Mouse (Mus musculus): Measurements from ENCODE around the gene Tnp1.

Gene Tnp1

DNA sequence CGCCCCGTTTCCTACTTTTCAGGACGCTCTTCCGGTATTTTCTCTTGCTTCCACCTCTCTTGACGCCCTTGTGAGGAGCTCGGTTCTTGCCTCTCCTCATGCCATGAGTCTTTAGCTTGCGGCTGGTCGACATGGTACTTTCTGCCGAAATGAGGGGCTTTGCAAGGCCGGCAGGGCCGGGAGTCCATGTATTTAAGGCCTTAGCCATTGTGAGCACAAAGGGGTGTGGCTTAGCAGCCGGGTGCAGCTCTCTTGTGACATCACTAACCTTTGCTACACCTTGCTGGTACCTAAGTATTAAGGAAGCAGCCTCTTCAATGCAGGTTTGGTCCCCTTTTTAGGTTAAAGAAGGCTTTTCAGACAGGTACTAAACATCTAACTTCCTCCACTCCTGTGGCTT, at the start of gene Tnp1:
Gene Tnp1 (minus strand): TSS at position 179 of the 400 bp plus-strand sequence.
- DNase-seq, result no peak

DNA sequence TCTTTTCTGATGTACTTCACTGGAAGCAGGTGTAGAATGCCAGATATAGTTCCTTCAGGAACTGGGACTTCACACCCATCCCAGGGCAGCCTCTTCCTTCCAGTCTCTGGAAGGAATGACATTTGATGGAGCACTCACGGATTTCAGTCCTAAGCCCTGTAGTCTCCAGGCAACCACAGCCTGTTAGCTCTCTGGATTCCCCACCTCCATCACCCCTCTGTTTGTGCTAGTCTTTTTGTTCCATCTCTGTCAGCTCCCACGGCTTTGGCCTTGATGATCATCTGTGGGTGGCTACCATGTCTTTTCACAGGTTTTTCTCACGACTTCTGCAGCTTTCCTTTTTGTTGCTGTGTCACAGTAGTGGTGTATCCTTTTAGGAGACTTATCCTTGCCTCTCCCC, 48.6 kb upstream of the Tnp1 start:
- no peak for DNase-seq

DNA sequence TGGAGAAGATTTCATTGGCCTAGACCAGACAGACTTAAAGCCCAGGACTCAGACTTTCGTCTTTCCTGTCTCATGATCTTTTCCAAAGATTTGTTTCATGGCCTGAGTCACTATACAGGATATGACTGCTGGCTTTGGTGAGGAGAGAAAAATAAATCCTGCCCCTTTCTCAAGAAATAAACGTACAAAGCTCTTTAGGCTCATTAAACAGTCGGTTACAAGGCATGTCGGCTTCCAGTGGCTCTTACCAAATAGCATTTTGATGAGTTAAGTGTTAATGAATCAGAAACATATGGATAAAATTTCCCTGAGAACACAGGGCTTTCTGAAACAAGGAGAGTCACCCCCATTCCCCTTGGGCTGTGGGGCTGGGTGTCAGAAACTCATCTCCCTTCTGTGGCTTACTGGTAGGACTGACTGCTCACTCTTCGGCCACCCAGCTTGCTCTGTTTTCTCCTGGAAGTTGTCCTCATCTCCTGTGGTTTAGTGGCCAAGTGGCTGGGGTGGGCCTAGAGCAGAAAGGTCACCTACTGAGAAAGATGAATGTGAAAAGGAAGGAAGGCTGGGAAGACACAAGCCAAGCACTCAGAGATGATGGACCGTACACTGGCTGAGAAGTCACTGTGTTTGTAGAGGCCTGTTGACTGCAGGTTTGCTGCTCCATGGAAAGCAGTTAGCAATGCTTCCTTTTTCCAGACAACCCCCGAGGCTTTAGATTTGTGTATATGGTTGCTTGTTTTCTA, 46.0 kb upstream of the Tnp1 start:
- no peak for DNase-seq

DNA sequence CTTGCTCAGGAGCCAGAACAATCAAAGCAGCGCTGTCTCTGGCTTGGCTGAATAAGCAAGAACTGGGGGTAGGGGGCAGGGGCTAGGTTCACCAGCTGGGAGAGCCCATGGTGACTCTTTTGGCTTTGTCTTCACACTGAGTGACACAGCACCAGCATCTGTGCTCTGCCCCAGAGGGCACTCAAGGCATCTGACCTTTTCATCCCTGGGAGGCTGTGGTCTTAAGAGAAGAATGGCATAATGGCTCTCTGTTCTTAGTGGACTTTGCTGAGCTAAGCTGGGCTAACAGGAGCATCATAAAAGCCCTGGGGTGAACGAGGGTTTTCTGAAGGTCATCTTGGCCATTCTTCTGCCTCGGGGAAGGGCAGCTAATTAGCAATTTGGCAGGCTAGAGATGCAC, 44.6 kb upstream of the Tnp1 start:
- DNase-seq, result no peak

DNA sequence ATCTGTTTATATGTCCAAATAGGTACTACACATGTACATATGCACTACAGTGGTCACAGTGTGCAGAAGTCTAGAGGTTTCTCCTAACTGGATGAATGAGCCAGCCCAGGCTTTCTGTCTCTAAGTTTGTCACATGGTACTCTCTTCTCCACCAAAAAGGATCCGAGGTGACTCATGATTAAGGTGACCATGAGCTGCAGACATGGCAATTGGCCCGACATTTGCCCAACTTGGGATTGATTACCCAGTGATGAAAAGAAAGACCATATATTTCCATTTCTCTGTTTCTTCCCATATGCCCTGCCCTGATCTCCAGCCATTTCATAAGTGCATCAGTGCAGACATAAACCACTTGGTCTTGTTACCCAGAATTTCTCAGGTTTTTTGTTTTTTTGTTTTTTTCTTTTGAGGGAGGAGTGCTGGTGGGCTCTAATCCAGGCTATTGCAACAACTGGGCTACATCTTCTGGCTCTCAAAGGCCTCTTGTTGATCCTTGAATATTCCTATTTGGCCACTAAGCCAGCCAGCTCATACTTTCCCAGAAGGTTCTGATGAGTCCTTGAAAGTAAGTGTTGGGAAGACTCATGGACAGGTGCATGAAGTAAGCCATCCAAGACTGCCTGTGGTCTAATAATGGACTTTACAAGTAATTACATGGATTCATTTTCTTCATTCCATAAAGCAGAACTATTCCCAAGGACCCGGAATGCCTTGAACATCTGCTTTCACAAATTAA, 40.7 kb upstream of the Tnp1 start:
- DNase-seq, result no peak

DNA sequence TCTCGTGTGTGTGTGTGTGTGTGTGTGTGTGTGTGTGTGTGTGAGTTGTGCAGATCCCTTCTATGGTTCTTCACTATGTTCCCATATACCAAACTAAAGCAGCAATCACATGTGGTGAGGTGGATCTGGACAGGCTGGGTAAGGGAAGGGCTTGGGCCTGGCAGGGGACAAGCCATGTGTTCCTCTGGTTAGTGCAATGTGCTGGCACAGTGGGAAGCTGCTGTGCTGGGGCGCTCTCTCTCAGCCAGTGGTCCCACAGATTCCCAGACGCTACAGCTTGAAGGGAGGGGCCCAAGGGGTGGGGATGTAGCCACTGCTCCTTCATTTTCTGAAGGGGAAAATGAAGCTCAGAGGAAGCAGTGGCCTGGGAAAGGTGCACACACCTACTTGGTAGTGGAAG, 40.1 kb upstream of the Tnp1 start:
- no peak for DNase-seq

DNA sequence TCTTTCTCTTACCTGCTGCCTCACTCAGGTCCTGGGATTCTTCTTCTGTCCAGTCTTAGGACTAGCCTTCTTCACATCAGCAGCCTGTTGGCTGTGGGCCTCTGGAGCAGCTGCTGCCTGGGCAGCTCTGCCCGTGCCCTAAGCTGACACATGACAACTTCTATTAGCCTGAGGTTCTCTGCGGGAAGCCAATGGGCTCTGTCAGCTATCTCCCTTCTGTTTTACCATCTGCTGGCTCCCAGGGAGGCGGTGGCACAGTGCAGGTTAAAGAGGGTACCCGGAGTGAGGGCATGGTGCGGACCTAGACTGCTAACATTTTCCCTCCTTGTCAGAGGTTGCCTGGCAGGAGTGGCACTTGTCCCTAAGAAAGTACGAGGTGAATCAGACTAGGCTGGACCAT, 39.5 kb upstream of the Tnp1 start:
- no peak for DNase-seq

DNA sequence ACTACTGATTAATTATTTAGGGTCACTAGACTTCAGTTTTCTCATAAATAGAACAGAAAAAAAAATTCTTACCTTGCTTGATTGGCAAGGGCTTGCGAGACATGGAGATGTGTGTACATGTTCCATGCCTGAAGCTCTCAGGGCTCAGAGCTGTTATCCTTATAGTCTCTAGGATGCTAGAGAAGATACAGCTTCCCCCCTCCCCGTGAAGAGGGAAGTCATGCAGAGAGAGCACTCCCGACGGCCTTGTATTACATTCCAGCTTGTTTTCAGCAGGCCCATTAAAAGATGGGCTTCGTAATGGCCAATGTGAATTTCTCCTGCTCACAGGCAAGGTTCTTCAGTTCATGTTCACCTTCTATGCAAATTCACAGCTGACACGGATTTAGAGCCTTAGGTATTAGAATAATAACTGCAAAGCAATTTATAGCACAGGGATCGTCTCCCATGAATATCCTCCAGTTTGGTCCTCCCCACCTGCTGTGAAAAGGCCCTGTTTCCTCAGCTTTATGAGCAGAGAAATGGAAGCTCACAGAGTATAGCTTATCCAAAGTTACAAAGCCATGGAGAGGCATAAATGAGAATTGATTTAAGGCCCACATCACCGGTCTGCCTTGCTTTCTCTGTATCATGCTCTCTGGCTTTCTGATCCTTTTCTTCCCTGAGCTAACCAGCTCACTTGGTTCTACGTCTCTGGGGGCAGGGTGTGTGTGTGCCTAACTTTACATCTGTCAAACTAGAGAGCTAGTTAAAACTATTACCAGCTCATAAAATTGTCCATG, 38.0 kb upstream of the Tnp1 start:
- DNase-seq, result no peak

DNA sequence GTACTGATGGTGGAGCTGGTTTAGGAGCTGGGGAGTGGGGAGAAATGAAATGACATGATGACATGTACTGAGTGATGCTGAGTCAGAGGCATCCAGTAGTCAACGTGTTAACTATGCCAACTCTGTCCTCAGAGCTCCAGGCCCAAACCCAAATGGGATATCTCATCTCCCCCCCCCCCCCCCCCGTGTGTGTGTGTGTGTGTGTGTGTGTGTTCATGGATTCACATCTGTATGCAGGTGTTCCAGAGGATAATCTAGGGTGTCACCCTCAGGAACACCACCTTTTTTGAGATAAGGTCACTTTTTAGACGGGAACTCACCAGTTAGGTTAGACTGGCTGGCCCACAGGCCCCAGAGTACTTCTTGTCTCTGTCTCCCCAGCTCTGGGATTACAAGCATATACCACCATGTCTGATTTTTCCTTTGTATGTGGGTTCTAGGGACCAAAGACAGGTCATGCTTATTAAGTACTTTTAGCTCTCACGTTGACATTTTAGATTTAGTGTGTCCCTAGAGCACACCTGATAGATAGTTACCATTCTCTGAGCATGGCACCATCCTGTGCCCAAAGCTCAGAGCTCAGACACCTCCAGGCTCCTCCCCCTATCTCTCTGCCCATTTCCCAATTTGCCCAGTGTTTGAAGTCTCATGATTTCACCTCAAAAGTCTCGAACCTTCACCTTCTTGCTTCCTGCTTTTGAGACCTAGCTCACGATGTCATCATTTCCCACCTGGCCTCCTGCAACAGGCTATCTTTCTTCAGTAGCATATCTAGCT, 31.4 kb upstream of the Tnp1 start:
- no peak for DNase-seq

DNA sequence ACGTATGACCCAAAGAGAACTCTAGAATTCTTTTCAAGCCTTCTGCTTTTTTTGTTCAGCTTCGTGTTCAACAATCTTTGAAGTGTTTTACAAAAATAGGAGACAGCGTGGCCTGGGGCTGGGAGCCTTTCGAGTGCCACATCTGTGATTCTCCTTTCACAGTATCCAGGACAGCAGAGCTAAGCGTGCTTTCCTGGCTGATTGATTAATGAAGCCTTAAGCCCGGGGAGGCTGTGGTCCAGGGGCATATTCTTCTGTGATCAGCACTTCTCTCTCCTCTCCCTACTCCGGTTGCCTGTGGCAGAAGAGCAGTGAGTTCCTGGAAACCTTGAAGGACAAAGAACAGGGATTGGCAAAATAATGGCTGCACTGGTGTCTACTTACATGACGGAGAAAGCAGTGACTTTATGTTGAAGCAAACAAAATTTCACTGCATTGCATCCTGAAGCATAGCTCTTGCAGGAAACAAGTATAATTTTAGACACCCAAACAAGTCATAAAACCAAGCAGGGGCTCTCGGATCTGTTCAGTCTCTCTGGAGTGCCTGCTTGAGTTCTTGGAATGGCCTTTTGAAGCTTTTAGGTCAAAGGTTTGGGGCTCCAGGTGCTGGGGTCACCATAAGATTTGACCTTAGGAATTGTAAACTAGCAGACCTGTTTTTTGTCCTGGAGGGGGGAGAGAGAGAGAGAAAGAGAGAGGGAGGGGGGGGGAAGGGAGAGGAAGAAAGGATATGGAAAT, 30.4 kb upstream of the Tnp1 start:
- DNase-seq, result no peak

DNA sequence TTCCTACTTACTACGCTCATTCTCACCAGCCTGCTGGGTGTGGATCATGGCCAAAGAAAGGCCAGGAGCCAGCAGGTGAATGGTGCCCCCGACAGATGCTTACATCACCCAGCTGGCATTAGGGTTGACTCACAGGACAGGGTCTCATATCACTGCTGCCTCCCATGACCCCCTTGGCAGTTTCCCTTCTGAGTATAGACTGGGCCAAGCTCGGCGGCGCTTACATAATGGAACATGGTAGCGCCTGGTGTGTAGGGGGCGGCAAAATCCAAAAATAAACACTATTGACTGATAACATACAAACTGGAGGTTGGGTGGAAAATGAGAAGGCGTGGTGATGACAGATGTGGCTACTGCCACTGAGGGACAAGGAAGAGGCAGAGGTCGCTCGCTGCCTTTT, 28.0 kb upstream of the Tnp1 start:
- DNase-seq, result no peak

DNA sequence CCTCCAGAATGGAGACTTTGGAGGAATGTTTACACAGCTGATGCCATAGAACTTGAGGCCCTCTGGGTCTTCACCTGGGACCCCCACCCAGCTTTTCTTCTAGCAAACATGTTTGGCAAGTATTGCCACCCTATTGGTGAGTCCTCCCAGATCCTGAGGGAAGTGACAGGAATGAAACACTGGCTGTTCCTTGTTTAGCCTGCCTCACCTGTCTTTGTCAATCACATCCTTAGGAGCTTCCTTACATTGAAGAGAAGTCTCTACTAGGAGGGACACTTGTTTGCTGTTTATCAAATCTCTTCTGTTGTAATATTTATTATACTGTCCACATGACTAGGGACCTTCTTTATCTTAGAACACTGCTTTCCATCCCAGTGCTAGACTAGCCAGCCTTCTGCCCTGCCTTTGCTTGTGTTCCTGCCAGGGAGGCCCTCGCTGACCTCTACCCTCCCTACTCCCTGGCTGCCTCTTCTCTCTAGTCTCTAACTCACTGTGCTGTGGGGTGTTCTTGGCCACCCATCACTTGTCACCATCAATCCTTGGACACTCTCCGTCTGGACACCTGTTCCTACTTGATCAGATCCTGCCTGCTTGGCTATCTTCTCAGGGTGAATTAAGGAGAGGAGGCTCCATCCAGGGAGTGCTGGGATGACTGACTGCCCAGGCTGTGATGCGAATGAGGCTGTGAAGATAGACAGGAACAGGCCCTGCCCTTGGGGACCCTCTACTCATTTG, 25.1 kb upstream of the Tnp1 start:
- DNase-seq, result no peak

DNA sequence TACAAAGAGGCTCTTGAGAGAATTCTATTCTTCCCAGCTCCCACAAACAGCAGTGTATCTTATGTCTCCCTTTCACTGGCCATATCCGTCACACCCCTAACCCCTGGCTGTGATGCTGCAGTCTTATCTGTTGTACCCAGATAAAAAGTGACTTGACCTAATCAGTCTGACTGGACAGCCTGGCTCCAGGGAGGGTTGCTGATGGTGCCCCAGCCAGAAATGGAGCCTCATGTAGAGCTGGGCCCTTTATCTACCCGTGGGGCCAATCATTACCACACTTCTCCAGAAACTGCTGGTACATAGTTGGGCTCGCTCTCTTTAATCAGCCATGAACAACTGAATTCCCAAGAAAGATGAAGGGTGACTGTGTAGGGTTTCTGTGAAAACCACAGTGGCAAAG, 22.8 kb upstream of the Tnp1 start:
- no peak for DNase-seq

DNA sequence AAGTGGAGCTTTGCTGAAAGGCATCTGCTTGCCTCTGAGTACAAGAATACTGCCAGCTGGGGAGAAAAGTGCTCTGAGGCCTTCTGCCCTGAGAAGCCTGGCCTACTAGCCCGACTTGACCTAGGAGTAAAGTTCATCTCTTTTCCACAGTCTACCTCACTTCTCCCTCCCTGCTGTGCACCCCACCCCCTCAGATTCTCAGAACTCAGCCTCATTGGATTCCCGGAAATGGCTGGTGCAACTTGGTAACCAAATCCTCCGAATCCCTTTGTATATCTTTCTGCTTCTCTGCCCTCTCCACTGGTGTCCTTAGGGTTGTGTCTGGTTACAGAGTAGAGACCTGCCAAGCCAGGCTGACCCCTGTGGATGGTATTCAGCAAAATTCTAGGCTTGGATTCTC, 20.8 kb upstream of the Tnp1 start:
- no peak for DNase-seq

DNA sequence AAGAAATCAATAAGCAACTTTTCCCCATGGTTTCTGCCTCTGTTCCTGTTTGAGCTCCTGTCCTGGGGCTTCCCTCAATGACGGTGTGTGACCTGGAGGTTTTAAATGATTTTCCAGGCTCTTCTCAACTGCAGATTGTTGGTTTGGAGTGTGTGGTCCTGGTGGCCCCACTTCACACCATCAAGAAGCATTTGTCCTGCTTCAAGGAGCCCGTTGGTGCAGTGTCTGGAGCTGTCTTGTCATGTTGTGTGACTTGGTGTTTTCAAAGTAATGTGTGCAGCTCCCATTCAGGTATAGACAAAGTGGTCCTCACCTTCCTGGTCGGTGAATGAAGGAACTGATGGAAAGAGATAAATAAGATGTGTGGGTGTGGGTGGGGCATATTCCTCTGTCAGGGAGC, 20.0 kb upstream of the Tnp1 start:
- DNase-seq, result no peak

DNA sequence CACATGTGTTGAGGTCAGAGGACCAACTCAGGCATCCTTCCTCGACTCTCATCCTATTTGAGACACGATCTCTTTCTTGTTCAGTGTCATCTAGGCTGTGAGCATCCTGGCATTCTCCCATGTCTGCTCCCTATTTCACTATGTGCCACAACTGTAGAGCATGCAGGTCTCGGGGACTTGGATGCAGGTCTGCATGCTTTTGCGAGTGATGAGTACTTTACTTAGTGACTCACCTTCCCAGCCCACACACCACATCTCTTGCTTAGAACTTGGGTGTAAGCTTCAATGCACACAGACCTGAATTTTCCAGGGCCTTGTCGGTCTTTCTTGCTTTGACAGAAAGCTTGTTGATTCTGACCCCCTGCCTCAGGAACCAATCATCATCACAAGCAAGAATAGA, 16.8 kb upstream of the Tnp1 start:
- DNase-seq, result no peak

DNA sequence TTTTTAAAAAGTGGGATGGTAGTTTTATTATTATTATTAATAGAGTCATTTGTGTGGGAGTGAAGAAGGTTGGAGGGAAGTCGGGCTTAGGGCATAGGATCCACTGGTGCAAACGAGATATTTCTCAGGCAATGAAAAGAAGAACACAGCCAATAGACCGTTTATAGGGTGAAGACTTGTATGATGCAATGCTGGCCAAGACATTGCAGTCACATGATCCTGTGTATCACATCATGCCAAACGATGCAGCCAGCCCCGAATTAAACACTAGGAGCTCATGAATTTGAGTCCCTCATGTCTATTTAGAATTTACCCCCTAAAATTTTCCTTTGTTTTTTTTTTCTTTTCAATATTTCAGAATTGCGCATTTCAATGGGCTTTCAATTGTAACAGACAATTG, 13.0 kb upstream of the Tnp1 start:
- DNase-seq, result no peak

DNA sequence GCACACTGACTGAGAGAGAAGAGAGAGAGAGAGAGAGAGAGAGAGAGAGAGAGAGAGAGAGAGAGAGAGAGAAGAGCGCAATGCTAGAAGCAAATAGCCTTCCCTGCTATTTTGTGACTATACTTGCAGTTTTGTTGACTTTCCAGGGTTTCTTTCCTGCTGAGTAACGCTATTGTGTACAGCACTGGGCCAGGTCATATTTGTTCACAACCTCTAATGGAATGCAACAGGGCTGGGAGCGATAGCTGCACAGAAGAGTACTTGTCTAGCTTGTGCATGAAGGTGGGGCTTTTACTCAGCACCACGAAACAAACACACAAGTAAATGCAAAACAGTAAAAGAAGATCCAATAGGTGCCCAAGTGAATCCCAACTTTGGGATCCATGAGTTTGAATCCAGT, 11.7 kb upstream of the Tnp1 start:
- no peak for DNase-seq

DNA sequence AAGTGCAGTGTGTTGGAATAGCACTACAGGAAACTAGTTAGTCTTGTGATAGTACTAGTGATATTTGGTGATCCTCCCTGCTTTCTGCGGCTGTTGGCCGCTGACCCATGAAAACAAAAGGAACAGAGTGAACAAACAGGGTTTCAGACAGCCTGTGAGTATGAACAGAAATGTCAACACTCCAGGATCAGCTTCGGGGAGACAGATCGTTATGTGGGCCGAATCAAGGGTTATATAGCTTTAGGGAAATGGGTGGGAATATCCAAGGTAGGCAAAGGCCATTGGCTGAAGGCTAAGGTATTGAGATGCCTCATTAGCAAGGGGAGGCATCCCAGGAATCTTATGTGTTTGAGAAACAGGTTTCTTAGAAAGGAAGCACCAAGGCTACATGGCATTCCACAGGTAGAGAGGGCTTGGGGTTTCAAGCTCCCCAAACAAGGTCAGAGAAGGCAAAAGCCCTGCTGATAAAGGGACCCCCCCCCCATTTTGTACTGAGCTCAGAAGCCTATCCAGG, 11.1 kb upstream of the Tnp1 start:
- no peak for DNase-seq

DNA sequence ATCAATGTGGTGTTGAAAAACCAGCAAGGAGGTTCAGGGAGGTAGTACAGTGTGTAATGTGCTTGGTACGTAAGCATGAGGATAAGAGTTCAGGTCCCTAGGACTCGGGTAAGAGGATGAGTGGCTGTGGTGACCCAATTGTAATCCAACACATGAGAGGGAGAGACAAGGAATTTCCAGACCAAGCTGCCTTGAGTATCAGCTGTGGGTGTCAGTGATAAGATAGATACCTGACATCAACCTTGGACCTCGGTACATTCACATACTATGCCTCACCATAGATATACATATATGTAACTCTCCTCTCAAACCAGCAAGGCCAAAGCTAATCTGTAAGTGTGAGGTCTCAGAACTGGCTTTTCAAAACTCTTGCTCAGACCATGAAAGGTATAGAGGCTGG, 10.4 kb upstream of the Tnp1 start:
- DNase-seq, result no peak

DNA sequence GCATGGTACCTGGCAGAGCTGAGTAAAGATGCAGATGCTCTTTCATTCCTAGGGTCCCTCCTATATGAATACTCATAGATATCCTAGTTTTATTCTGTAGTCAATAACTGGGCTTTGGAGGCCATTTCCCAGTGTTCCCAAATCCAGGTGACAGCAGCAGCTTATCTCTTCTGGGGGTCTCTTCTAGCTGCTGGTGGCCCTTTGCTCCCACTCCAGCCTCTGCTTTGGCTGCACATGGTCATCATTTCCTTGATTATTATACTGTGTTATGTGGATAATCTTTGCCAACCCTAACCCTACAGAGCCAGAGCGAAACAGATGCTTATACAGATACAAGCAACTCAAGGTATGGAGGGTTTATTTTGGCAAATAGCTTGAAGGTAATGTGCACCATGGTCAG, 8.9 kb downstream of the Tnp1 start:
- no peak for DNase-seq

DNA sequence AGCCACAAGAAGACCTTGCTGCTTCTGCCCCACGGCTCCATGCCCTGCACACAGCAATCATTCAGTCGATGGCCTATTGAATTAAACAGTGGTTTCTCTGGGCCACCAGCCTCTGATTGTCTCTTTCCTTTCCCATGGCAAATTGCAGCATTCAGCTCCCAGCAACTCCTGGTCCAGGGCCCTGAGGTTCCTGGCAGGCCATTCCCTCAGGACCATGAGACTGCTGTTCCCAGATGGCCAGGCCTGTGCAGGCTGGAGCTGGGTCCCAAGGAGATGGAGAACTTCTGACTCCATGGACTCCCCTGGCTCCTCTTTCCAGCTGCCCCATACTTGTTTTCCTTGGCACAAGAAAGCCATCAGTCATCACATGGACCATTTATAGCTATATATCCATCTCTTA, 10.8 kb downstream of the Tnp1 start:
- DNase-seq, result no peak
